Mouse (Mus musculus) left cerebral cortex, postnatal 10 days (tissue): Measurements from ENCODE around the gene Rtn4. TPM values are rescaled to one million over a fixed set of nuclear protein-coding genes. Genes with fewer than 3 reads are reported as not detected.

ENCODE experiments used
- DNase-seq, 2 experiments: peaks; one replicate each; pipeline ENCODE4 v3.0.0; 2021 to 2022; ENCODE audit warnings: low spot score in 2 of 2, mixed read lengths in 1 of 2; ENCODE audit errors: extremely low spot score in 1 of 2
- intact Hi-C: fragments of 180-260 bp; cut with DNase I; formaldehyde crosslinking; loops from one replicate; pipeline ENCODE4 v1.15.1; 2025
- total RNA-seq, 2 experiments: library from RNA; stranded (reverse); gene quantifications; 2 replicates each; pipeline ENCODE4 v1.2.3; 2021

Gene Rtn4
- total RNA-seq, 2 experiments from 2014 or later = 562 to 579 TPM

DNA sequence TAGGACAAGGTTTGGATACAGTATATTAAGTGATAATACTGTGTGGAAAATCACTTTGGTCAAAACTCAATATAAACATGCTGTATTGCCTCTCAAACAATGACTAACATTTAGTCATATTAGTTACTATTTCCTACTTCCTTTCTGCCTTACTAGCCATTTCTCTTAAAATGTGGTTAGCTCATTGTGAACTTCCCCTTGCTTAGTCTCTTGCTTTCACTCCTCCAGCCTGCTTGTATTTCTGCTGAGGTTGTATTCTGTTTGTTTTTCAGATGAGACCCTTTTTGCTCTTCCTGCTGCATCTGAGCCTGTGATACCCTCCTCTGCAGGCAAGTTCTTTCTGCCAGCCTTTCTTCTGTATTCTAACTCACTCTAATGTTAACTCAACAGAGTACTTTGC lies 12.5 kb downstream of the Rtn4 start:
- intact Hi-C loops = loop anchor here (5.0 kb wide), 1 partner anchor 402 kb away; no protein-coding TSS in a partner anchor
- DNase-seq = no peak

GRCm38 (mm10) chr11:29706845-29707244 lies 14.1 kb downstream of the Rtn4 start:
- intact Hi-C loops = loop anchor here (5.0 kb wide), 1 partner anchor 400 kb away; no protein-coding TSS in a partner anchor
- no peak for DNase-seq

- intact Hi-C loops = loop anchor here (5.0 kb wide), 1 partner anchor 398 kb away; no protein-coding TSS in a partner anchor
Measured at GRCm38 (mm10) chr11:29709512-29709911, 16.8 kb downstream of the Rtn4 start.

DNA sequence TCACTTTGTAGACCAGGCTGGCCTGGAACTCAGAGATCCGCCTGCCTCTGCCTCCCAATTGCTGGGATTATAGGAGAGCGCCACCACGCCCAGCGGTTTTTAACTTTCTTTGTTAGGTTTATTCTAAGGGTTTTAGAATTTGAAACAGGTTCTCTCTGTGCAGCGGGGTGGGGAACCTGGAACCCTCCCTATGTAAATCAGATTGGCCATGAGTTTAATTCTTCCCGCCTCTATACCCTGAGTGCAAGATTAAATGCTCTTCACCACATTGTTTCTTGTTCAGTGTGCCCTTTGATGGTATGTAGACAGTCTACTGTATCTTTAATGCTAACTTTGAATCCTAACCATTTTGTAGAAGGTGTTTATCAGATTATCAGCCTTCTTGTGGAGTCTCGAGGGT lies 21.4 kb downstream of the Rtn4 start:
- DNase-seq = no peak
- intact Hi-C loops = loop anchor here (5.0 kb wide), 1 partner anchor 167 kb away; the partner anchor contains the start of genes Clhc1 and Rps27a

More at GRCm38 (mm10) chr11:29709512-29709911, 16.8 kb downstream of the Rtn4 start:
- no peak for DNase-seq

DNA sequence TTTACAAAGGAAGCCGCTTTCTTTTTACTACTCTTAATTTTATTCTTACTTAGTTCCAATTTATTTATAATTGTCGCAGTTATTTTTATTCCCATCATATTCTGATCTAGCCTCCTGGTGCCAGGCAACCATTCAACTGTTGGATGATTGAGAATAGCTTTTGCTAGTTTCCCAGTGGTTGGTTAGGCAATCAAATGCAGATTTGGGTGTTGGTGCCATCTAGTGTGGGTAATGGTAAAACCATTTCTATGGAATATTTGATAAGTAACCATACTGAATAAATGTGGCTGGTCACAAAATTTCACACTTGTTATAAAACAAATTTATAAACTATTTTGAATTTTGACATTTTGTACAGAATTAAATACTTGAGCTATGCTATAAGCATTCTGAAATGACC lies 22.0 kb downstream of the Rtn4 start:
- intact Hi-C loops = loop anchor here (5.0 kb wide), 2 partner anchors 167 to 168 kb away; partner anchors contain the start of genes Clhc1 and Rps27a
- DNase-seq = peak in 1 of 2 experiments; percentile 20

GRCm38 (mm10) chr11:29715499-29715898 lies 22.8 kb downstream of the Rtn4 start:
- intact Hi-C loops = loop anchor here (5.0 kb wide), 1 partner anchor 167 kb away; no protein-coding TSS in a partner anchor
- DNase-seq = no peak

GRCm38 (mm10) chr11:29718541-29718940 lies 25.8 kb downstream of the Rtn4 start:
- intact Hi-C loops = loop anchor here (5.0 kb wide), 1 partner anchor 164 kb away; no protein-coding TSS in a partner anchor
- DNase-seq = no peak

GRCm38 (mm10) chr11:29719597-29719996 lies 26.9 kb downstream of the Rtn4 start:
- no peak for DNase-seq
- intact Hi-C loops = loop anchor here (5.0 kb wide), 1 partner anchor 163 kb away; no protein-coding TSS in a partner anchor

DNA sequence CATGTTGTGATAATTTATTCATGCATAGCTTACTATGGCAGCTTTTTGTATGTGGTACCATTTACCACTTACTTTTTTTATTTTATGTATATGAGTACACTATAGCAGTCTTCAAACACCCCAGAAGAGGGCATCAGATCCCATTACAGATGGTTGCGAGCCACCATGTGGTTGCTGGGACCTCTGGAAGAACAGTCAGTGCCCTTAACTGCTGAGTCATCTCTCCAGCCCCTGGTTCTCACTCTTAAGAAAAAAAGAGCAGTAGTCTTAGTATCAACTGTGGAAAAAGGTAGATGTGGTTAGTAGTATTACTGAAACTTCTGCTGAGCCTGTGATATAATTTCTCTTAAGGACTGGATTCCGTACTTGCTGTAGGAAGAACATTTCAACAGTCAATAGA lies 31.5 kb downstream of the Rtn4 start:
- intact Hi-C loops = no loop called here
- DNase-seq = no peak

DNA sequence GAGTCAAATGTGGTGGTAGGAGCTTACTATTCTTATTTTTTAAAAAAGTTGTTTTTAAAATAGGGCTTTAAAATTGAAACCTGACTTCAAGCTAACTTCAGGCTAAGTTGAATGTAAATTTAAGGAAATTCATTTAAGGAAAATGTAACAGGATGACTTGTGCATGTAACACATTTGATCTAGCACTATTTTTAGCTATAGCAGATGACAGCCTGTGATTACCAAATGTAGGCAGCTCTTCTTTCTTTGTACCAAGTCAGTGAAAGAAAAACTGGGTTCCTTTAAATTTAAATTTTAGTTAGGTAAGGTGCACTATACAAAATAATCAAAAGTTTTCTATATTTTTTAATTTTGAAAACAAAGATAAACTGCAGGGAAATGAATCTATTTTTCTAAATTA lies 32.4 kb downstream of the Rtn4 start:
- intact Hi-C loops = no loop called here

GRCm38 (mm10) chr11:29725610-29726009 lies 32.9 kb downstream of the Rtn4 start:
- intact Hi-C loops = no loop called here
- no peak for DNase-seq

More for the DNA sequence above, 32.4 kb downstream of the Rtn4 start:
- no peak for DNase-seq

GRCm38 (mm10) chr11:29727901-29728300 lies 35.2 kb downstream of the Rtn4 start:
- intact Hi-C loops = no loop called here

DNA sequence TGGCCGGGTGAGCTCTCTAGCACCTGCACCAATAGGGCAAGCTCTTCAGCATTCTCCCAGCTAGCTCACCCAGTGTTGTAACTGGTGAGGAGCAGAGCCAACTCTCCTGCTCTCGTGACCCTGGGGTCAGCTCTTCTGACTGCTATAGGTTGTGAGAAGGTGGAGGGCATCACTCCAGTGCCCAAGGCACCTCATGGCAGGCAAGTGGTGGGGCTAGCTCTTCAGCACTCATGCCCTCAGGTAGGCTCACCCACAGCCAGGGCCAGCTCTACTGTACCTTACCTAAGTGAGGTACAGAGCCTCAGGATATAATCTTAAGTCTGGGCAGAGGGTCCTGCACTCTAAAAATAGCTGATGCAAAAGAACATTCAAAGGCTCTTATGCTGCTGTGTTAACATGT lies 47.0 kb downstream of the Rtn4 start:
- intact Hi-C loops = no loop called here
- DNase-seq = no peak

More at GRCm38 (mm10) chr11:29727901-29728300, 35.2 kb downstream of the Rtn4 start:
- no peak for DNase-seq

DNA sequence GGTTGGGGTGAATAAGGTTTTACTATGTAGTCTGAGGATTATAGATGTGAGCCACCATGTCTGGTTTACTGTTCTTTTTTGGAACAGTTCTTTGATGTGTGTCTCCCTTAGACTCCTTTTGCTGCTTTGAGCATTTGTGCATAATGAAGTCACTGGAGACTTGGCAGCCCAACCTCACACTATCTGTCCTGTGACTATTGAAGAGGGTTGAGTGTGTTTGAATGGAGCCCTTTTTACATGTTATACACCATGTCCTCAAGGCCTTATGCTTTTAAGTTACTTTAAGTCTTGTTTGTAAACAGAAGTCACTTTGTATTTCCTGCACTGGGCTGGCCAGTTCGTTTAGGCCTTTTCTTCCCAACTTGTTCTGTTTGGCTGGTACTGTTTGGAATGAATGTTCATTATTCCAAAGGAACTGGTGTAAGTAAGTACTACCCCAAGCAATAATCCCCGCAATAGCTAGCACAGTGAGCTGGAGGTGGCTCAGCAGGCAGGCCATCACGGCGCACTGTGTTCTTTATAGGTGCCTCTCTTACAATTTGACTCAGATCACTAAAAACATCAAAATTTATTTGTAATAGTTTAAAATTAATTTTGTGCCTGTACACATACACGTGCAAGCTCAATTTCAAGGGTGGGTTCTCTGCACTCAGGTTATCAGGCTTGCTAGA lies 52.1 kb downstream of the Rtn4 start:
- DNase-seq = no peak
- intact Hi-C loops = no loop called here

- no peak for DNase-seq
- intact Hi-C loops = no loop called here
Measured at GRCm38 (mm10) chr11:29745513-29745912, 52.8 kb downstream of the Rtn4 start.

GRCm38 (mm10) chr11:29746203-29746602 lies 53.5 kb downstream of the Rtn4 start:
- DNase-seq = no peak
- intact Hi-C loops = no loop called here

DNA sequence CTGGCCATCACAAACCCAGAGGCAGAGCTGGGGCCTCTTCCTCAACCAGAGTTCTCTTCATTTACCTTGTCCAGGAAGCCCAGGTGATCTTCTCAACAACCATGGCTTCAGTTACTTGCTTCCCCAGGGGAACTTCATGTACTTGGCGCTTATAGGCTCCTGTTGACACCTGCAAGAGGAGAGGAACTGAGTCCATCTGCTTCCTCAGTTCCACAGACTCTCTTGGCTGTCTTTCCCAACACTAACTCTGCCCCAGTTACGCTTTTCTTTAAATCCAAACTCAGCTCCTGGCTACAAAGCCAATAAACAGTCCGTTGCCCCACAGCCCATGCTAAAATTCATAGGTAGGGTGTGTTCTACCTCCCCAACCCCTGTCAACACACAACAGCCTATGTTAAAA lies 54.6 kb downstream of the Rtn4 start:
- intact Hi-C loops = no loop called here
- DNase-seq = no peak

GRCm38 (mm10) chr11:29747881-29748280 lies 55.1 kb downstream of the Rtn4 start:
- intact Hi-C loops = no loop called here
- no peak for DNase-seq

- intact Hi-C loops = no loop called here
- no peak for DNase-seq
Measured at GRCm38 (mm10) chr11:29748750-29749467, 56.2 kb downstream of the Rtn4 start.

GRCm38 (mm10) chr11:29749468-29749829 lies 56.7 kb downstream of the Rtn4 start:
- no peak for DNase-seq
- intact Hi-C loops = no loop called here
